Mouse (Mus musculus) liver, embryonic 15.5 days (tissue): ENCODE data around the gene Rnf207. TPM values are rescaled to one million over a fixed set of nuclear protein-coding genes. Genes with fewer than 3 reads are reported as not detected.

Experiments
- ATAC-seq: fragments of 200-750 bp; cut with Nextera tagmentation; 2 replicates; pipeline ENCODE4 v1.8.0; 2017; ENCODE audit warnings: moderate number of reproducible peaks, mild to moderate bottlenecking, moderate library complexity; ENCODE audit not compliant: insufficient read depth
- H3K27ac ChIP-seq: fragments of 300-500 bp; sonication (generic); replicated peaks from 2 replicates; pipeline ENCODE4 v1.5.1; 2015; ENCODE audit warnings: mild to moderate bottlenecking, inconsistent platforms
- H3K27me3 ChIP-seq: fragments of 300-500 bp; sonication (generic); 2 replicates; pipeline ENCODE4 v1.6.1; 2015; ENCODE audit warnings: mild to moderate bottlenecking, inconsistent platforms
- H3K36me3 ChIP-seq: fragments of 300-500 bp; sonication (generic); replicated peaks from 2 replicates; pipeline ENCODE4 v1.6.1; 2015; ENCODE audit warnings: moderate library complexity, mild to moderate bottlenecking, inconsistent platforms
- H3K4me1 ChIP-seq: fragments of 300-500 bp; sonication (generic); replicated peaks from 2 replicates; pipeline ENCODE4 v1.6.1; 2015; ENCODE audit warnings: inconsistent platforms
- H3K4me2 ChIP-seq: fragments of 300-500 bp; sonication (generic); 2 replicates; pipeline ENCODE4 v1.6.1; 2015; ENCODE audit warnings: moderate library complexity, mild to moderate bottlenecking, inconsistent platforms
- H3K4me3 ChIP-seq: fragments of 300-500 bp; sonication (generic); replicated peaks from 2 replicates; pipeline ENCODE4 v1.5.1; 2015; ENCODE audit warnings: mild to moderate bottlenecking, inconsistent platforms
- H3K9ac ChIP-seq: fragments of 300-500 bp; sonication (generic); 2 replicates; pipeline ENCODE4 v1.6.1; 2015; ENCODE audit warnings: moderate library complexity, mild to moderate bottlenecking, inconsistent platforms
- H3K9me3 ChIP-seq: fragments of 300-500 bp; sonication (generic); replicated peaks from 2 replicates; pipeline ENCODE4 v1.6.1; 2016; ENCODE audit warnings: inconsistent platforms
- WGBS: fragments of 180-500 bp; shearing (Covaris S2); methylation state at CpG from one replicate; pipeline ENCODE4 v1.1.7; 2015; ENCODE audit warnings: mixed read lengths; ENCODE audit not compliant: insufficient replicate concordance; 5-methylcytosine and 5-hydroxymethylcytosine counted together
- polyA plus RNA-seq: library from polyadenylated mRNA; unstranded; fragments of >200 nt; fragmentation: Nextera tagmentation; extraction: Ambion mirVana; gene quantifications from 2 replicates; pipeline ENCODE4 v1.2.1, GENCODE M21; 2015

The Rnf207 gene
- polyA plus RNA-seq, 1 experiment from 2014 or later = 0.08 TPM

DNA sequence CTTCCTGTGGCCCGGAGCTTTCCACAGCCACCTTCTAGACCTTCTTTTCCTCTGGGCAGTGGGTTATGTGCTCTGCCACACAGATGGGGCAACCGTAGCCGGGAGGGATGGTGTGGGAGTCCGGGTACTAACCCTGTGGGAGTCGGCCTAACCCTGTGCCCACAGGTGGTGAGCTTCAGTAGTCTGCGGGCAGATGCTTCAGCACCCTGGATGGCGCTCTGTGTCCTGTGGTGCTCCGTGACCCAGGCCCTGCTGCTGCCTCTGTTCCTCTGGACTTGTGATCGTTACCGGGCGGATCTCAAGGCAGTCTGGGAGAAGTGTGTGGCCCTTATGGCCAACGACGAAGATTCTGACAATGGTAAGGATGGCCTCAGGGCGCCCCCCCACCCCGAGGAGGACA lies 37.2 kb downstream of the Rnf207 start:
- 37% methylated on average over 15 of the region's 15 CpGs for whole genome bisulfite sequencing
- Histone ChIP-seq H3K36me3 (no peaks in the 10 kb centered on the region), H3K9ac (no peak overlapping the region), H3K4me3 (no peak overlapping the region), H3K9me3 (no peaks in the 10 kb centered on the region), H3K4me1 (peaks cover 16% of the 10 kb centered on the region), H3K27ac (no peak overlapping the region), H3K4me2 (no peak overlapping the region), H3K27me3 (peaks cover 86% of the 10 kb centered on the region)
- ATAC-seq = no peak

DNA sequence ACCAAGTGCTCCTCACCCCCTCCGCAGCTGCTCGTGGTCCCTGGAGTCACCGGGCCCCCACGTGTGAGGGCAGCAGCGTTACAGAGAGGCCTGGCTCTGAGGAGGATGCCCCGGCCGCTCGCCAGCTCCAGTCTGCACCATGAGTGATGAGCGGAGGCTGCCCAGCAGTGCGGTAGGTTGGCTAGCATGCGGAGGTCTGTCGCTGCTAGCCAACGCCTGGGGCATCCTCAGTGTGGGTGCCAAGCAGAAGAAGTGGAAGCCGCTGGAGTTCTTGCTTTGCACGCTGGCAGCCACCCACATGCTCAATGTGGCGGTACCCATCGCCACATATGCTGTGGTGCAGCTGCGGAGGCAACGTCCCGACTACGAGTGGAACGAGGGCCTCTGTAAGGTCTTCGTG lies 39.8 kb downstream of the Rnf207 start:
- Histone ChIP-seq H3K27ac (no peak overlapping the region), H3K27me3 (peaks cover 87% of the 10 kb centered on the region), H3K4me1 (peaks cover 16% of the 10 kb centered on the region), H3K36me3 (no peaks in the 10 kb centered on the region), H3K9ac (no peak overlapping the region), H3K4me3 (no peak overlapping the region), H3K9me3 (no peaks in the 10 kb centered on the region), H3K4me2 (no peak overlapping the region)
- 76% methylated on average over 23 of the region's 23 CpGs for WGBS
- ATAC-seq = no peak

DNA sequence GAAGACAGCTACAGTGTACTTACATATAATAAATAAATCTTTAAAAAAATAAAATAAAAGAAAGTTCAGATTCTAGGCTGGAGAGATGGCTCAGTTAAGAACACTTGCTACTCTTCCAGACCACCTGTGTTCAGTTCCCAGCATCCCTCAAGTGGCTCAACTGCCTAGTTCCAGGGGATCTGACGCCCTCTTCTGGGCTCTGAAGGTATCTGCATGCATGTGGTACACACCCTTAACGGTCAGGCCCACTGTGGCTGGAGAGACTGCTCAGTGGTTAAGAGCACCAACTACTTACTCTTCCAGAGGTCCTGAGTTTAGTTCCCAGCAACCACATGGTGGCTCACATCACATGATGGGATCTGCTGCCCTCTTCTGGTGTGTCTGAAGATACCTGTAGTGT lies 40.9 kb downstream of the Rnf207 start:
- Histone ChIP-seq H3K4me3 (no peak overlapping the region), H3K9ac (no peak overlapping the region), H3K36me3 (no peaks in the 10 kb centered on the region), H3K4me1 (peaks cover 13% of the 10 kb centered on the region), H3K27ac (no peak overlapping the region), H3K9me3 (no peaks in the 10 kb centered on the region), H3K4me2 (no peak overlapping the region), H3K27me3 (peaks cover 87% of the 10 kb centered on the region)
- WGBS = 60% methylated on average over 2 of the region's 2 CpGs
- ATAC-seq = no peak

DNA sequence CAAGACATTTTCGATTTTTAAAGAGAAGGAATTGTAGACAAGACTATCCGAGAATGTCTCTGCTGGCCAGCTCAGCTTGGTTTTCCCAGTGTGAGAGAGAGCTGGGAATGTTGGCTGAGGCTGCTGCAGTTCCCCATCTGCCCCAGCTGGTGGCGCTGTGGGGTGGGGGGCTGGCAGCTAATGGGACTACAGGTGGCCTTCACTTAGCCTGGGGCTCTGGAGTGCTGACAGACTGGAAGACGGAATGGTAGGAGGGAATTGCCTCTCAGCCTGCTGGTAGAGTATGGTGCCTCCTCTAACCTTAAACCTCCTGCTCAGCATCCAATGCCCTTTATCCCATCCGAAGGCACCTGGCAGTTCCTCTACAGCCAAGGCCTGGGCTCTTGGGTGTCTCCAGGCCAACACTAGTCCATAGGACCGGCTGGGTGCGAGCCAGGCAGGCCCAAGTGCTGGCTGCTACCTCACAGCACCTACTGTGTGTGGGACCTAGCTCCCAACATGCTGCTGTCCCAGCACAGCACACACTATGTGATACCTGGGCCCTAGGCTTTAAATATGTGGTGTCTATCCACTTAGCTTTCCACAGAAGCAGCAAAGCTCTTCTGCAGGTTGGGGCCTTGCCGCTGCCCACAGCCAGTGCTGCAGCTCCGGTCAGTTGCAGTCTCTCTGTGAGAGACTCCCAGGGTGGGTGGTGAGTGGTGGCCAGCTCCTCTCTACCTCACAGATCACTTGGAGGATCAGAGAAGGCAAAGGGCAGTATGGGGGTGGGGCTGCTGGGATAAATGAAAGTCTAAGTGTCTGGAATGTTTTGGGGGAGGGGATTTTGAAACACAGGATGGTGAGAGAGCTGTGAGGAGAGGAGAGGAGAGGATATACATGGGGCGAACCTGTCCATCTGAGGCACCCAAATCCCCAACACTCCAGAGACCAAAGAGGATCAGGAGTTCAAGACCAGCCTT lies 42.1 kb downstream of the Rnf207 start:
- no peak overlapping the region for H3K9ac ChIP-seq
- WGBS = 43% methylated on average over 10 of the region's 10 CpGs

DNA sequence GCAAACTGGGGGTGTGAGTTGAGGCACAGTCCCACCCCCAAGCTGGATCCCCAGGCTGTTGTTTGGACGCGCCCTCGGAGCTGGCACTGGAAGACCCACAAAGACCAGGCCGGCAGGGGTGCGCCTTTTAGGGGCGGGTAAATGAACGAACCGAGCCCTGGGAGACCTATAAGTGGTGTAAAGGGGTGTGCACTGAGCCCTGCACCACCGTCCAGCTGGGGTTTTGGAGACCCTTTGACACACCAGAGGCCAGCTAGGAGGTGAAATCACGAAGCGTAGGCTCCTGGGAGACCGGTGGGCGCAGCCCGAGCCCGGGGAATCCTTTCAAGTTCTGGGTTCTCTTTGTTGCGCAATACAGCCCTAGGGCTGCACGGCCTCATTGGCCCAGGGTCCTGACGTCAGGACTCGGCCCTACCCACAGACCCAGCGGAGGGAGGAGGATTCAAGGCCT lies 44.1 kb downstream of the Rnf207 start:
- H3K27me3 ChIP-seq = peaks cover 67% of the 10 kb centered on the region
- peak overlapping the region; percentile 64 for H3K4me2 ChIP-seq
- 3% methylated on average over 20 of the region's 20 CpGs for WGBS
- H3K4me1 ChIP-seq = peaks cover 10% of the 10 kb centered on the region
- peak overlapping the region; percentile 48 for H3K4me3 ChIP-seq
- ATAC-seq = no peak
- no peaks in the 10 kb centered on the region for H3K9me3 ChIP-seq
- H3K27ac ChIP-seq = no peak overlapping the region
- H3K36me3 ChIP-seq = no peaks in the 10 kb centered on the region
- no peak overlapping the region for H3K9ac ChIP-seq

More for the DNA sequence above, 42.1 kb downstream of the Rnf207 start:
- Histone ChIP-seq H3K9me3 (no peaks in the 10 kb centered on the region), H3K27ac (no peak overlapping the region), H3K27me3 (peaks cover 87% of the 10 kb centered on the region), H3K4me2 (no peak overlapping the region), H3K4me3 (no peak overlapping the region), H3K4me1 (peaks cover 10% of the 10 kb centered on the region), H3K36me3 (no peaks in the 10 kb centered on the region)
- ATAC-seq = no peak

DNA sequence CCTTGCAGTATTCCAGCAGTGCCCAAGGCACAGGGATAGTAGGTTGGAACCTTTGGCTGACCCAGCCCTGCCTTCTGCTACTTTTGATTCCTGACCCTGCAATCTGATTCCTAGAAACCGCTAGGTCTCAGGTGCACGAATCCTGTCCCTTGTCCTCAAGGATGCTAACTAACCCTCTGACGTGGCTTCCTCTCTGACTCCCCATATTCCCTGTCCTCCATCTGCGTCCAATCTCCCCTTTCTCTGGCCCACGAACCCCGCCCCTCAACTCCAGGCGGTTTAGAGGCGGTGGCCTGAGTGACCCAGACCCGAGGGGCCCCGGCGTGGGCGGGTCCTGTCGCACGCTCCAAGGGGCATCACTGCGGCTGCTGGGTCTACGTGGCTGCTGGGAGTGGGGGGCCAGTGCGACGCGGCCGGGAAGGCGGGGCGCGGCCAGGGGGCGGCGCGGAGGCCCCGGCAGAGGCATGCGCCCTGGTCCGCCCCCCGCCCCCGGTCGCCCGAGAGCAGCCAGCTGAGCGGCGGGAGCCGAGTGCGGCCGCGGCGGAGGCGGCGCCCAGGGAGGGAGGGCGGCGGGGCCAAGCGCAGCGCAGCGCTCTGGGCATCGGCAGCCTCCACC lies 45.1 kb downstream of the Rnf207 start, which contains the start of gene Gpr153:
Gpr153 (plus strand) TSS at position 612 of the 616 bp plus-strand sequence.
- no peaks in the 10 kb centered on the region for H3K9me3 ChIP-seq
- H3K4me2 ChIP-seq = peak within 1 kb of the TSS; percentile 64
- peaks cover 10% of the 10 kb centered on the region for H3K4me1 ChIP-seq
- H3K4me3 ChIP-seq = peak within 1 kb of the TSS; percentile 48
- H3K9ac ChIP-seq = peak within 1 kb of the TSS; percentile 32; the same call in 1 of the 2 replicates
- no peak within 1 kb of the TSS for H3K27ac ChIP-seq
- 0 out of 2 replicates have a peak, but pooled peaks have one; percentile 20 for ATAC-seq
- no peaks in the 10 kb centered on the region for H3K36me3 ChIP-seq
- H3K27me3 ChIP-seq = peaks cover 57% of the 10 kb centered on the region
- WGBS = 3% methylated on average over 29 of the region's 48 CpGs

DNA sequence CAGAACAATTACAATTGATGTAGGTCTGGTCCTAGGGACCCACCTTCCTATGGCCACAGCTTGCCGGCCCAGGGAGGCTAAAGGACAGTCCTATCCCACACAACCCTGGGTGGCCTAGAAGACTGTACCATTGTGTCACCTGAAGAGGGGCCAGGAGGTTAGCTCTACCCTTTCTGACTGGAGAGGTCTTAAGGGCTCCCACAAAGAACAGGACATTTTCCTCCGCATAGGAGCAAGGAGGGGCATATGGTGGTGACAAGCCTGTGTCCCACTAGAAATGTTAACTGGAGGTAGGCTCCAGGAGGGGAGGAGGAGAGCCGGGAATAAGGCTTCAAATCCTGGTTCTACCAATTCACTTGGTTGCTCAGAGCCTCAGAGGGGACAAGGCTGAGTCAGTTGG lies 45.6 kb downstream of the Rnf207 start:
- H3K4me2 ChIP-seq = no peak overlapping the region
- H3K9me3 ChIP-seq = no peaks in the 10 kb centered on the region
- H3K9ac ChIP-seq = no peak overlapping the region
- no peak overlapping the region for H3K4me3 ChIP-seq
- H3K4me1 ChIP-seq = peaks cover 10% of the 10 kb centered on the region
- 44% methylated on average over 3 of the region's 3 CpGs for WGBS
- no peak for ATAC-seq
- peaks cover 56% of the 10 kb centered on the region for H3K27me3 ChIP-seq
- H3K36me3 ChIP-seq = no peaks in the 10 kb centered on the region
- no peak overlapping the region for H3K27ac ChIP-seq

DNA sequence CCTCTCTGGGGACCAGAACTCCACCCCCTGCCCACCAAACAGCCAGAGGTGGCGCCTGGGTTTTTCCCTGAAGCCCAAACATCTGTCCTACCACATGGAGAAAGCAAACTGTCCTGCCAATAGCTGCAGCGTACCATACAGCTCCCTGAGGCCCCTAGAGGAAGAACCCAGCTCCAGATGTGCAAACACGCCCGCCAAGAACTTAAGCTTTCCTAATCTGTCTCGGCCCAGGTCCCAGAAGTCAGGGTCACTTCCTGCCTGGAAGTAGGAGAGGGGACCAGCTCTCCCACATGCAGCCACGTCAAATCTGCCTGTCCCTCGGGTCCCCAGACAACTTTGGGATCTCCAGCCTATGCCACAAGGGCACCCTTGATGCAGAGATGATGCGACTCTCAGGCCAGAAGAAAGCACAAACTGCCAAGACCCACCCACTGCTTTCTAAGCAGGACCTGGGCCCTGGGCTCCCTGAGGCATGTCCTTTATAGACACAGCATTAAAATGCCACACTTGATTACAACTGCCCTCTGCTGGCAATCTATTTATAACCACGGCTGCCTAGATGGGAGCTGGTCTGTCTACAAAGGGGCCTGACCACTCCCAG lies 46.2 kb downstream of the Rnf207 start:
- Histone ChIP-seq H3K36me3 (no peaks in the 10 kb centered on the region), H3K4me2 (no peak overlapping the region), H3K9ac (no peak overlapping the region), H3K4me3 (no peak overlapping the region), H3K9me3 (no peaks in the 10 kb centered on the region), H3K4me1 (peaks cover 10% of the 10 kb centered on the region), H3K27me3 (peaks cover 56% of the 10 kb centered on the region), H3K27ac (no peak overlapping the region)
- no peak for ATAC-seq
- WGBS = 28% methylated on average over 9 of the region's 9 CpGs

DNA sequence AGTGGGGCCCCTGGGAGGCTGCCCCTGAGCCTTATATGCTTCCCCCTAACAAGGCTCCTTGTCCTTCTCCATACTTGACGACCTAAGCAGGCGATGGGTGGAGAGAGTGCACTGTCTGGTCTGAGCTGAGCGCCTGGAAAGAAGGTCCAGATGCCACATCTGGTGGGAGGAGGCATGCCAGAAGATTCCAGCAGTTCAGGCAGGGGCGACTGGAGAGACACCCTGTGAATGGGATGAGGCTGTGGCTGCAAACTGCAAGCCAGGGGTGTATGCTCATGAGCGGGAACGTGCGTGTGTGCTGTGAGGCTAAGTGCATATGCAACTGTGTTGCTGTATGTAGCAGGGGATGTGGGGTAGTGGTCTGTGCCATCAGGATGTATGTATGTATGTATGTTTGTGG lies 46.8 kb downstream of the Rnf207 start:
- Histone ChIP-seq H3K27me3 (peaks cover 54% of the 10 kb centered on the region), H3K36me3 (no peaks in the 10 kb centered on the region), H3K4me1 (peaks cover 10% of the 10 kb centered on the region), H3K9me3 (no peaks in the 10 kb centered on the region), H3K4me3 (no peak overlapping the region), H3K27ac (no peak overlapping the region), H3K4me2 (no peak overlapping the region), H3K9ac (no peak overlapping the region)
- 66% methylated on average over 7 of the region's 7 CpGs for WGBS
- no peak for ATAC-seq

DNA sequence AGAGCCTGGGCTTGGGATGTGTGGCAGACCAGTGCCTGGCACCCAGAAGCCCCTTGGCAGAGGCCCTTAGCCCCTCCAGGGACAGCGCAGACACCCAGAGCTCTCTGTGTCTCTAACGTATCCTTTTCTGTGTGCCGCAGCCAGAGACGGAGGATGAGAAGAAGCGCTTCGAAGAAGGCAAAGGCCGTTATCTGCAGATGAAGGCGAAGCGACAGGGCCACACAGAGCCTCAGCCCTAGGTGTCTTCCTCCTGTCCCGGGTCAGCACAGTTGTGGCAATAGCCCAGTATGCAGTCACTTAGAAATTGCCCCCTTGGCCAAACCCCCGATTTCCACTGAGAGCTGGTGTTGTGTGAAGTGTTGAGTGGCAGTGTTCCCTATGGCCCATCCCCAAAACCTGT lies 47.5 kb downstream of the Rnf207 start:
- WGBS = 79% methylated on average over 11 of the region's 11 CpGs

DNA sequence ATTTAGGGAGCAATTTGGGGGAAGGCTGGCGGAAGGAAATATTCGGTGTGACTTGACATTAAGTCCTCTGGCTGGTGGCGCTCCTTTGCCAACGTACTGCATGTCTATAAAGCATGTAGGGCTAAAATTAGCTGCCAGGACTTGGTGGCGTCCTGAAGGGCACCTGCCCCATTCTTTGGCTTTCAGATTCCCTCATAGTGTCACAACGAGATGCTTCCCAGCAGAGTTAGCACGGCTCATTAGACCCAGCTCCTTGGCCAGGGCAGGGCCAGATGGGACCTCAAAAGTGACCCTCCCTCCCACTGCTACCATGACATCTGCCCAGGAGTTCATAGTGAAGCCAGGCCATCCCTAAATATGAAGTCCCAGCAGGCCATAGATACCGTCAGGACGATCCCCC lies 48.2 kb downstream of the Rnf207 start:
- H3K4me2 ChIP-seq = no peak overlapping the region
- H3K9ac ChIP-seq = no peak overlapping the region
- H3K36me3 ChIP-seq = no peaks in the 10 kb centered on the region
- no peaks in the 10 kb centered on the region for H3K9me3 ChIP-seq
- WGBS = 67% methylated on average over 9 of the region's 9 CpGs
- H3K4me1 ChIP-seq = peaks cover 10% of the 10 kb centered on the region
- H3K27me3 ChIP-seq = peaks cover 39% of the 10 kb centered on the region
- no peak for ATAC-seq
- H3K4me3 ChIP-seq = no peak overlapping the region
- H3K27ac ChIP-seq = no peak overlapping the region

More for the DNA sequence above, 47.5 kb downstream of the Rnf207 start:
- H3K4me1 ChIP-seq = peaks cover 10% of the 10 kb centered on the region
- H3K36me3 ChIP-seq = no peaks in the 10 kb centered on the region
- ATAC-seq = no peak
- no peak overlapping the region for H3K4me3 ChIP-seq
- H3K27ac ChIP-seq = no peak overlapping the region
- no peak overlapping the region for H3K9ac ChIP-seq
- H3K9me3 ChIP-seq = no peaks in the 10 kb centered on the region
- no peak overlapping the region for H3K4me2 ChIP-seq
- H3K27me3 ChIP-seq = peaks cover 47% of the 10 kb centered on the region
